Mouse (Mus musculus): ENCODE results near the gene Cln3. TPM values are rescaled to one million over a fixed set of nuclear protein-coding genes. Genes with fewer than 3 reads are reported as not detected.
A peak's percentile ranks its signal among the peaks of the same experiment; 100 is the strongest.

Gene Cln3
- polyA plus RNA-seq, 1 experiment from 2014 or later, result 27.7 TPM

GRCm38 (mm10) chr7:126584506-126584977, 1.1 kb downstream of the Cln3 start, which contains the start of gene Apobr:
TSS of gene Apobr (plus strand) at chr7:126584942.
- no peaks in the 10 kb centered on the region for H3K9me3 ChIP-seq (ENCODE audit: control insufficient read depth, low read length)
- H3K36me3 ChIP-seq (ENCODE audit: control insufficient read depth, insufficient read depth, low read length), result no peaks in the 10 kb centered on the region
- peak within 1 kb of the TSS; percentile 62; the same call in 1 of the 2 replicates for H3K4me3 ChIP-seq (replicated peaks; ENCODE audit: low read depth, low read length)
- H3K27me3 ChIP-seq (ENCODE audit: control insufficient read depth, insufficient read depth, low read length), result no peaks in the 10 kb centered on the region
- no peak within 1 kb of the TSS for H3K27ac ChIP-seq (replicated peaks; ENCODE audit: low read depth, low read length)
- ATAC-seq (ENCODE audit: low FRiP score, low TSS enrichment) (no peak), DNase-seq (no peak)
- 85% methylated on average over 8 of the region's 8 CpGs for WGBS
- H3K9ac ChIP-seq (replicated peaks; ENCODE audit: low read length), result no peak within 1 kb of the TSS
- H3K4me2 ChIP-seq (ENCODE audit: low read length), result peak within 1 kb of the TSS; percentile 89
- H3K4me1 ChIP-seq (ENCODE audit: control insufficient read depth, insufficient read depth, low read length), result peaks cover 10% of the 10 kb centered on the region; the same call in 1 of the 2 replicates

DNA sequence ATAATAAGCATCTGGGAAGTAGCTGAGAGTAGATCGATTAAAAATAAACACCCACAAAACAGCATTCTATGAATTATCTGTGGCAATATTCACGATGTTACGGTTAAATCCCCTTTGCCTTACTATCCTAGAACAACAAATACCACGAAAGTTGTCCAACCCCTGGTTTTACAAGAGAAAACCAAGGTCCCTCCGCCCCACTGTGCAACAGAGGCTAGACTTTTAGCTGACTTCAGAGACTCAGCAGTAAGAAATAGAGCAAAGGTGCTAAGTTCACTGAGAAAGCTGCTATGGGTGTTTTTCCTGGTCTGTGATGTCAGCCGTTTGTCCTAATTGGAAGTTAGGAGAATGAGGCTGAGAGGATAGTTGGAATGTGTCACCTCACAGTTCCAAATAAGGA, 1.9 kb downstream of the Cln3 start:
- WGBS, result 64% methylated on average over 6 of the region's 6 CpGs
- peak overlapping the region; percentile 62 for H3K4me3 ChIP-seq (replicated peaks; ENCODE audit: low read depth, low read length)
- H3K27ac ChIP-seq (replicated peaks; ENCODE audit: low read depth, low read length), result no peak overlapping the region; the same call in 1 of the 2 replicates
- peak overlapping the region; percentile 89 for H3K4me2 ChIP-seq (ENCODE audit: low read length)
- H3K27me3 ChIP-seq (ENCODE audit: control insufficient read depth, insufficient read depth, low read length), result no peaks in the 10 kb centered on the region
- DNase-seq (peak; percentile 5), ATAC-seq (ENCODE audit: low FRiP score, low TSS enrichment) (no peak)
- H3K9me3 ChIP-seq (ENCODE audit: control insufficient read depth, low read length), result no peaks in the 10 kb centered on the region
- peaks cover 3% of the 10 kb centered on the region for H3K36me3 ChIP-seq (ENCODE audit: control insufficient read depth, insufficient read depth, low read length)
- H3K4me1 ChIP-seq (ENCODE audit: control insufficient read depth, insufficient read depth, low read length), result peaks cover 10% of the 10 kb centered on the region; the same call in 1 of the 2 replicates
- H3K9ac ChIP-seq (replicated peaks; ENCODE audit: low read length), result no peak overlapping the region

DNA sequence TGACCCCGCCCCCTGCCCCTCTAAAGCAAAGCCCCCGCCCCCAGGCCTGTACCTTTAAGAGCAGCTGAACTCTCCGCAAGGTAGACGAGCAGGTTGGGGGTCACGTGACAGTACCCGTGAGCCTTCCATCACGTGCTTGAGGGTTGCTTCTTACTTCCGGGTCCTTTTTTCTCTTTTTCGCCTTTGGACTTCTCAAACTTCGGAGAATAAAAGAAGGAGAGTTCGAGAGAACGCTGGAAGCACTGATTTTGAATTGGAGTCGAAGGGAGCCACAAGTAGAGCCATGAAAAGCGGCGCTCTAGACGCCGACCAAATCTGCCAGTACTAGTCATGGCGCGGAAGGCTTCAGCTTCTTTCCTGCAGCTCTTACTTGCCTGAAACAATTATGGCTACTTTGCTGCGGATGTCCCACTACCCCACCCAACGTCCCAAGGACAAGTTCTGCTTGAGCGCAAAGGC, 2.3 kb downstream of the Cln3 start:
- under 1% methylated on average over 22 of the region's 22 CpGs for WGBS
- H3K4me3 ChIP-seq (replicated peaks; ENCODE audit: low read depth, low read length), result peak overlapping the region; percentile 62
- peak; percentile 94 for DNase-seq
- H3K27ac ChIP-seq (replicated peaks; ENCODE audit: low read depth, low read length), result peak overlapping the region; percentile 88
- H3K9ac ChIP-seq (replicated peaks; ENCODE audit: low read length), result peak overlapping the region; percentile 56; the same call in 1 of the 2 replicates
- H3K9me3 ChIP-seq (ENCODE audit: control insufficient read depth, low read length), result no peaks in the 10 kb centered on the region
- H3K36me3 ChIP-seq (ENCODE audit: control insufficient read depth, insufficient read depth, low read length), result peaks cover 8% of the 10 kb centered on the region
- H3K4me2 ChIP-seq (ENCODE audit: low read length), result peak overlapping the region; percentile 89
- peaks cover 10% of the 10 kb centered on the region; the same call in 1 of the 2 replicates for H3K4me1 ChIP-seq (ENCODE audit: control insufficient read depth, insufficient read depth, low read length)
- ATAC-seq (ENCODE audit: low FRiP score, low TSS enrichment), result peak; percentile 88
- no peaks in the 10 kb centered on the region for H3K27me3 ChIP-seq (ENCODE audit: control insufficient read depth, insufficient read depth, low read length)

DNA sequence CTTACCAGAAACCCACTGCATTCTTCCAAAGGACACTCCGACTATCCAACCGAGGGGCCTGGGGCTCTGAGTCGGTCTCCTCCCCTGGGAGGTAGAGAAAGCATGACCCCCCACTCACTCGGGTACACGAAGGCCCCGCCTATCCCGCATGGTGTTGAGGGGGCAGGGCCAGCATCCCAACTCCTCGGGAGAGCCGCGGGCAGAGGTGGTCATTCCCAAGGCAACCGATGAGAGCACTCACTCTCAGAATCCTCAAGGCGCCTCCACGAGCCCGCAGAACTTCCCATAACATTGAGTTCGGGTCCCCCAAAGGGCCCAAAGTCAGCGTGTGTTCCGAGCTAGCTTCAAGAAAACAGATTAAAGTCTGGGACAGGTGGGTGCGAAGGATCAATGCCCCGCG, 2.9 kb downstream of the Cln3 start:
- ATAC-seq (ENCODE audit: low FRiP score, low TSS enrichment) (peak; percentile 70), DNase-seq (peak; percentile 49)

DNA sequence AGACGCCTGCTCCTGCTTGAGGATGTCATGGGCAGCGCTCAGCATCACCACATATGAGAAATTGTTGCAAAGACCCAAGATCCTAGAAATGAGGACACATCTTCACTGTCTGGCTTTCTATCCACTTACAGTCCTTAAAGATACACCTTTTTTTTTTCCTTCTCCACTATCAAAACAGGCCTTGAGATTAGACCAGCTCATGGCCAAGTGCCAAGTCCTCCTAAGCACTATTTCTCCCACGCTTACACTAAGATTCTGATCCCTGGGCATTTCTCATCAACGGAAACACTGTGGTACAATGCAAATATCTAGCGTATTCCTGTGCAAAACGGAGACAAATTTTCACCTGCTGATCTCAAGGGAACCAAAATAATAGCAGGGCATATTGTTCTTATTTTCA, 4.0 kb downstream of the Cln3 start:
- H3K9ac ChIP-seq (replicated peaks; ENCODE audit: low read length), result no peak overlapping the region
- H3K4me2 ChIP-seq (ENCODE audit: low read length), result peak overlapping the region; percentile 89
- 89% methylated on average over 6 of the region's 6 CpGs for WGBS
- H3K4me1 ChIP-seq (ENCODE audit: control insufficient read depth, insufficient read depth, low read length), result peaks cover 10% of the 10 kb centered on the region; the same call in 1 of the 2 replicates
- H3K27ac ChIP-seq (replicated peaks; ENCODE audit: low read depth, low read length), result no peak overlapping the region
- ATAC-seq (ENCODE audit: low FRiP score, low TSS enrichment) (no peak), DNase-seq (no peak)
- no peaks in the 10 kb centered on the region for H3K27me3 ChIP-seq (ENCODE audit: control insufficient read depth, insufficient read depth, low read length)
- H3K4me3 ChIP-seq (replicated peaks; ENCODE audit: low read depth, low read length), result no peak overlapping the region
- H3K9me3 ChIP-seq (ENCODE audit: control insufficient read depth, low read length), result no peaks in the 10 kb centered on the region
- peaks cover 17% of the 10 kb centered on the region for H3K36me3 ChIP-seq (ENCODE audit: control insufficient read depth, insufficient read depth, low read length)

More for the DNA sequence above, 2.9 kb downstream of the Cln3 start:
- Histone ChIP-seq H3K4me3 (replicated peaks; ENCODE audit: low read depth, low read length) (peak overlapping the region; percentile 62), H3K9ac (replicated peaks; ENCODE audit: low read length) (peak overlapping the region; percentile 56; the same call in 1 of the 2 replicates), H3K27me3 (ENCODE audit: control insufficient read depth, insufficient read depth, low read length) (no peaks in the 10 kb centered on the region), H3K4me2 (ENCODE audit: low read length) (peak overlapping the region; percentile 89), H3K27ac (replicated peaks; ENCODE audit: low read depth, low read length) (peak overlapping the region; percentile 88; the same call in 1 of the 2 replicates), H3K4me1 (ENCODE audit: control insufficient read depth, insufficient read depth, low read length) (peaks cover 10% of the 10 kb centered on the region; the same call in 1 of the 2 replicates), H3K36me3 (ENCODE audit: control insufficient read depth, insufficient read depth, low read length) (peaks cover 13% of the 10 kb centered on the region), H3K9me3 (ENCODE audit: control insufficient read depth, low read length) (no peaks in the 10 kb centered on the region)
- 2% methylated on average over 20 of the region's 20 CpGs for WGBS

DNA sequence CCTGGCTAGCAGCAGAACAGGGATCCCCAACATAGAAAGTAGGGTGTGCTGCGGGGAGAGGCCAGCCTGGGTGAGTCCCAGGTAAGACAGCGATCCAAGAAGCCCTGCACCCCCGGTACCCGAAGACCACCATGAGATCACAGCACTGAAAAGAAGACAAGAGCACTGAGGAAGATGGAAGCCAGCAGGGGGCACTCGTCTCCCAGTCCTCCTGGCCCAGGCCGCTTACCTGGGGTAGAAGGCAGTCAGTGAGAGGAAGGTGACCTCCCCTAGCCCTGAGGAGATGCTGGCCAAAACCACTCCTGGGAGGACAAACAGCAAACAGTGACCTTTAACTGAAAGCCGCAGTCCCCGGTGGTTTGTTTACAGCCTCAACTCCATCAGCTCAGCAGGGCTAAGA, 6.4 kb downstream of the Cln3 start:
- WGBS, result 63% methylated on average over 8 of the region's 8 CpGs
- Histone ChIP-seq H3K27me3 (ENCODE audit: control insufficient read depth, insufficient read depth, low read length) (no peaks in the 10 kb centered on the region), H3K4me3 (replicated peaks; ENCODE audit: low read depth, low read length) (no peak overlapping the region), H3K27ac (replicated peaks; ENCODE audit: low read depth, low read length) (no peak overlapping the region), H3K9ac (replicated peaks; ENCODE audit: low read length) (no peak overlapping the region), H3K4me2 (ENCODE audit: low read length) (no peak overlapping the region), H3K36me3 (ENCODE audit: control insufficient read depth, insufficient read depth, low read length) (peaks cover 27% of the 10 kb centered on the region), H3K4me1 (ENCODE audit: control insufficient read depth, insufficient read depth, low read length) (peaks cover 10% of the 10 kb centered on the region; the same call in 1 of the 2 replicates), H3K9me3 (ENCODE audit: control insufficient read depth, low read length) (no peaks in the 10 kb centered on the region)
- ATAC-seq (ENCODE audit: low FRiP score, low TSS enrichment) (no peak), DNase-seq (peak; percentile 62)

DNA sequence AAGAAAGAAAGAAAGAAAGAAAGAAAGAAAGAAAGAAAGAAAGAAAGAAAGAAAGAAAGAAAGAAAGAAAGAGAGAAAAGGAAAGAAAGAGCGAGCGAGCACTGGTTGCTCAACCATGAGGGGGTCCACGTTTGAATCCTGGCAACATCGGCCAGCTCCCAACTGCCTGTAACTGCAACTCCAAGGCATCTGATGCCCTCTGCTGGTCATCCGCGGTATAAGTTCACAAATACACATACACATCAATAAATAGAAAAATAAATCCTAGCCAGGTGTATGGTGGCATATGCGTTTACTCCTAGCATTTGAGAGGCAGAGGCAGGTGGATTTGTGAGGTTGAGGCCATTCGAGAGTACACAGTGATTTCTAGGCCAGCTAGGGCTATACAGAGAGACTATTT, 8.7 kb downstream of the Cln3 start:
- DNase-seq, result peak; percentile 62
- H3K4me1 ChIP-seq (ENCODE audit: control insufficient read depth, insufficient read depth, low read length), result peaks cover 4% of the 10 kb centered on the region; the same call in 1 of the 2 replicates
- 57% methylated on average over 8 of the region's 8 CpGs for WGBS

DNA sequence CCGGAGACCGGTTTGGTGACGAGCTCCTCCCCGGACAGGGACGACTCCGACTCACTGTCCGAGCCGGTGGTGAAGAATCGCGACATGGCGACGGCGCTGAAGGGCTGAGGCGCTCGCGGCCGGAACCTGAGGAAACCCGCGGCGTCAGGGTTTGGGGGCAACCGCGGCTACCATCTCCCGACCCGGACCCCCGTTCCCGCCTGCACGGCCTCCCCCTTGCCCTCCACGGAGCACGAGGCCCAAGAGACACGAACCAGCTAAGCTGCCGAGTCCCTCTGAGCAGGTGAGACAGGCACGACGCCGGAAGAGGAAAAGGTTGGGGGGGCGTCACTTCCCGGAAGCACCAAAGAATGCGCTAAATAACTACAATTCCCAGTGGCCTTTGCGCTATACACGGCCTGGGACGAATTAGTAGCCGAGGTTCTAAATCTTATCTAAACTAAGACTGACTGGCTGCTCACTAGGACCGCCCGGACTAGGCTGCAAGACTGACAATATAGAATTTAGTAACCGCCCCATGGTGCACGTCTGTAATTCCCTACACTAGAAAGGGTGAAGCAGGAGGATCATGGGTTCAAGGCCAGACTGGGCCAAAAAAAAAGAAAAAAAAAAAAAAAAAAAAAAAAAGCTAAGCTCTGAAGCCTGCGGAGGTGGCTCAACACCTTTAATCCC, 19.4 kb downstream of the Cln3 start, which contains the start of gene Eif3c:
TSS of gene Eif3c (minus strand) at position 318 of the 672 bp plus-strand sequence.
- under 1% methylated on average over 46 of the region's 46 CpGs for WGBS
- peak; percentile 89 for ATAC-seq (ENCODE audit: low FRiP score, low TSS enrichment)
- no peaks in the 10 kb centered on the region for H3K9me3 ChIP-seq (ENCODE audit: control insufficient read depth, low read length)

More for the DNA sequence above, 8.7 kb downstream of the Cln3 start:
- Histone ChIP-seq H3K27ac (replicated peaks; ENCODE audit: low read depth, low read length) (no peak overlapping the region), H3K4me3 (replicated peaks; ENCODE audit: low read depth, low read length) (no peak overlapping the region), H3K9ac (replicated peaks; ENCODE audit: low read length) (no peak overlapping the region), H3K27me3 (ENCODE audit: control insufficient read depth, insufficient read depth, low read length) (no peaks in the 10 kb centered on the region), H3K36me3 (ENCODE audit: control insufficient read depth, insufficient read depth, low read length) (peaks cover 35% of the 10 kb centered on the region), H3K9me3 (ENCODE audit: control insufficient read depth, low read length) (no peaks in the 10 kb centered on the region), H3K4me2 (ENCODE audit: low read length) (no peak overlapping the region)
- no peak for ATAC-seq (ENCODE audit: low FRiP score, low TSS enrichment)

More for the DNA sequence above, 19.4 kb downstream of the Cln3 start, which contains the start of gene Eif3c:
- Histone ChIP-seq H3K27ac (replicated peaks; ENCODE audit: low read depth, low read length) (peak within 1 kb of the TSS; percentile 74), H3K4me1 (ENCODE audit: control insufficient read depth, insufficient read depth, low read length) (peaks cover 5% of the 10 kb centered on the region; the same call in 1 of the 2 replicates), H3K4me2 (ENCODE audit: low read length) (peak within 1 kb of the TSS; percentile 83), H3K9ac (replicated peaks; ENCODE audit: low read length) (peak within 1 kb of the TSS; percentile 85), H3K27me3 (ENCODE audit: control insufficient read depth, insufficient read depth, low read length) (no peaks in the 10 kb centered on the region), H3K36me3 (ENCODE audit: control insufficient read depth, insufficient read depth, low read length) (peaks cover 34% of the 10 kb centered on the region), H3K4me3 (replicated peaks; ENCODE audit: low read depth, low read length) (peak within 1 kb of the TSS; percentile 92)
- peak; percentile 97 for DNase-seq
